Mouse (Mus musculus): ENCODE data around the gene Ube2l3.

Gene Ube2l3

DNA sequence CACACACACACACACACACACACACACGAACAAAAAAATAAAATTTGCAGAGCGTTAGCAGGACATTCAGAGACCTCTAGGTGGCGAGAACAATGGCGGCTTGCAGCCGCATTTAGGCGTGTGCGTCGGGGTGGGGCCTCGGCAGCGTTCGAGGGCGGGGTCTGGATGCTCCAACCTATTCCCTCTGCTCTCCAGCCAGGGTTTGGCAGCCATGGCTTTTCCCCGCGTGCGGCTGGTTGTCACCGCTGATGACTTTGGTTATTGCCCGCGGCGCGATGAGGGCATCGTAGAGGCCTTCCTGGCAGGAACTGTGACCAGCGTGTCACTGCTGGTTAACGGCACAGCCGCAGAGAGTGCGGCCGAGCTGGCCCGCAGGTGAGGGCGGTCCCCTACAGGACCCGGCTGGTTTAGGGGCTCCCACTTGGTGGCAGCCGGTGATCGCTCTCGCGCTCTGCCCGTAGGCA lies 55.6 kb downstream of the Ube2l3 start, which contains the start of gene Ccdc116:
TSS of gene Ccdc116 (minus strand) at position 458 of the 464 bp plus-strand sequence.
- DNase-seq, result peak; percentile 80

- no peak for DNase-seq
Measured at GRCm38 (mm10) chr16:17144339-17144738, 58.1 kb downstream of the Ube2l3 start, which contains the start of gene Ydjc. Gene Ydjc (plus strand): TSS chr16:17144621.

DNA sequence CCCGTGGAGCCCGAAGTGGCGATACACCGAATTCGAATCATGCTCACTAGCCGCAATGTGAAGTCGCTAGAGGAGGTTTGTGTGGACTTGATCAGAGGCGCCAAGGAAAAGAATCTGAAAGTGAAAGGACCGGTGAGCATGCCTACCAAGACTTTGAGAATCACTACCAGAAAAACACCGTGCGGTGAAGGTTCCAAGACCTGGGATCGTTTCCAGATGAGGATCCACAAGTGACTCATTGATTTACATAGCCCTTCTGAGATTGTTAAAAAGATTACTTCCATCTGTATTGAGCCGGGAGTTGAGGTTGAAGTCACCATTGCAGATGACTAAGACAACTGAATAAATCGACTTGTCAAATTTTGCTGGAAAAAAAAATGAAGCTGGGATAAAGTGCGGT lies 65.1 kb downstream of the Ube2l3 start:
- no peak for DNase-seq

GRCm38 (mm10) chr16:17132906-17133200 lies 69.6 kb downstream of the Ube2l3 start:
- DNase-seq, result no peak

GRCm38 (mm10) chr16:17132089-17132905 lies 70.2 kb downstream of the Ube2l3 start, which contains the start of gene Sdf2l1:
Gene Sdf2l1 (minus strand): TSS chr16:17132383.
- DNase-seq, result peak; percentile 97

GRCm38 (mm10) chr16:17131191-17132088 lies 71.0 kb downstream of the Ube2l3 start:
- DNase-seq, result peak; percentile 23

DNA sequence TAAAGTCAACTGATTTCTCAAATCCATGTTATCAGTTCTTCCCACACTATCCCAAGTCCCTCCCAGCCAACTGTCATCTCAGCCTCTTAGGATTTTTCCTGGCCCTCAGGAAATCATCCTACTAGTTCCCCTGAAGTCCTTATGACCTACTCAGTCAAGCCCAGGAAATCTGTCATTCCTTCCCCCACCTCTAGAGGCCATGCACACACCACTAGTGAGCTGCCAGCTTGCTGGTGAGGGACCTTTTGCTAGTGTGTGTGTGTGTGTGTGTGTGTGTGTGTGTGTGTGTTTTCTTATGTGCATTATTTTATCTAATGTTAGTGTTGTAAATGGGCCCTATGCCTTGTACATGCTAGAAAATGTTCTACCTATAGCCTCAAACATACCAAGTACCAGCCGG lies 75.2 kb downstream of the Ube2l3 start:
- DNase-seq, result no peak

GRCm38 (mm10) chr16:17124871-17125520 lies 77.5 kb downstream of the Ube2l3 start, which contains the start of gene 2610318N02Rik:
Gene 2610318N02Rik (minus strand): TSS chr16:17125167.
- DNase-seq, result peak; percentile 48

GRCm38 (mm10) chr16:17124119-17124870 lies 78.2 kb downstream of the Ube2l3 start:
- no peak for DNase-seq

DNA sequence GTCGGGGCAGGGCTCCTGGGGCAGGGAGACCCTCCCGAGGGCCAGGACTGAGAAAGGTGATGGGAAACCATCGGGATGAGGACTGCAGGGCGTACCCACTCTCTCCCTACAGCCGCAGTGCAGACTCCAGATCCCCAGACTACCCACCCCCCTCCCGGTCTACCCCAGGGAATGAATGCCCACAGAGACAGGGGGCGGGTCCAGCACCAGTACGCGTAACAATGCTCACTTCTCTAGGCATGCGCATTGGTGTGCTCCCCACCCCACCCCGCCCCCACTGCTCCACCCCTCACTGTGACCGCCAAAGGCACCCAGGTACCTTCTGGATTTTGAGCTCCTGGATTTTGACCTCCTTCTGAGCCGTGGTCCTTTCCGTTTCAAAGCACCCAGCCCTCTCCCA lies 80.9 kb downstream of the Ube2l3 start:
- no peak for DNase-seq

DNA sequence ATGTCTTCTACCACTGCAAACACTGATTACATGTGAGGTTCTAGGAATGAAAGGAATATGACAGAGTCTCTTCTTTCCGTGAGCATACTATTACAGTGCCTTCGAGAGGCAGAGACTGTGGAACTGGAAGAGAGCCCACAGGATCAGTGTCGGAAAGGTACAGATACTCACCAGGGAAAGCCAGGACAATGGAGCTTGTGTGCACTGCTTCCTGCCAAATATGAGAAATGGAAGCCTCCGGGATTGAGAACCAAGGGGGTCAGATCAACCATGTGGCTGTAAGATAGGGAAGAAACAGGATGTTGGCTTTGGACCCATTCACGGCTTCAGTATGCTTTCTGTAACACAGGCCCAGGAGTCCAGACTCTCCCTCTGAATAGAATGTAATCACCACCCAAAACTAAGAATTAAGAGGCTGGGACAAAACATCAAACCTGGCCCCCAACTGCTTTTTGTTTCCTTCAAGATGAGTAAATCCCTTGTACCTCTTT lies 85.1 kb downstream of the Ube2l3 start:
- DNase-seq, result no peak

DNA sequence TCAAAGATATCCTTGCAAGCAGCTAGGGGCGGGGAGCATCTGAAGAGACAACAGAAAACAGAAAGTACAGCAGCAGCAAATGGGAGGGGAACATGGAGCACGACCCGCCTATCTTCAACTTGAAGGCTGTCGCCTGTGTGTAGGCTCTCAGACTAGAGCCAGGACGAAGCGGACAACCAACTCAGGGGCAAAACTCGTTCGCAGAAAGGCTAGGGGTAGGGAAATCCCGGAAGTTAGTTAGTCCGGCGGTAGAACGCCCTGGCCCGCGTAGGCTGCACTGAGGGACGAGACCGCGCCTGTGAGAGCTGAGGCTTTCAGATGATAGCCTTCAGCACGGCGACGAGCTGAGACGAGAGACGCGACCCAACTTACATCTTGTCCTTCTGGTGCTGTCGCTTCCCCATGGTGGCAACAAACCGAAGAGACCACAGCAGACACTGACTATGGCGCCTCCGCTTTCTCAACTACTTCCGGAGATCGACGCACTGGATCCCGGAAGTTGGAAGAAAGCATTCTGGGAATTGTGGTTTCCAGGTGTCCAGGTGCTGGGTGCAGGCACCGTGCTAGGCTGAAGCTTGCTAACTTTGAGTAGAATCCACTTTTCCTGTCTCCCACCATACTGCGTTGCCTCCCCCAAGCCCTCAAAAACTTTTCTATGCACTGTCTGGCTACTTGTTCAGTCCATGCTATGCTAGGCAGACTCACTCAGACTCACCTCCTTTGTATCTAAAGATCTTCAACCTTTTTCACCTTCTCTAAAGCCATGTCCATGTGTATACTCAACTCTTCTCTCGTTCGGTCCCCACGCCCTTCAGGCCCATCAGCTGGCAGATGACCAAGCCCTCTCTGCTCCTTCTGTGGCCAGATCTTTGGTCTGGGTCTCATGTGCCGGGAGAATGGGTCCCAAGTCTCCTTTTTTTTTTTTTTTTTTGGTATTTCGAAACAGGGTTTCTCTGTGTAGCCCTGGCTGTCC lies 91.4 kb downstream of the Ube2l3 start, which contains the start of gene Ppil2:
TSS of gene Ppil2 (minus strand) at position 487 of the 973 bp plus-strand sequence.
- DNase-seq, result peak; percentile 56

GRCm38 (mm10) chr16:17104600-17104999 lies 97.8 kb downstream of the Ube2l3 start:
- DNase-seq, result no peak

DNA sequence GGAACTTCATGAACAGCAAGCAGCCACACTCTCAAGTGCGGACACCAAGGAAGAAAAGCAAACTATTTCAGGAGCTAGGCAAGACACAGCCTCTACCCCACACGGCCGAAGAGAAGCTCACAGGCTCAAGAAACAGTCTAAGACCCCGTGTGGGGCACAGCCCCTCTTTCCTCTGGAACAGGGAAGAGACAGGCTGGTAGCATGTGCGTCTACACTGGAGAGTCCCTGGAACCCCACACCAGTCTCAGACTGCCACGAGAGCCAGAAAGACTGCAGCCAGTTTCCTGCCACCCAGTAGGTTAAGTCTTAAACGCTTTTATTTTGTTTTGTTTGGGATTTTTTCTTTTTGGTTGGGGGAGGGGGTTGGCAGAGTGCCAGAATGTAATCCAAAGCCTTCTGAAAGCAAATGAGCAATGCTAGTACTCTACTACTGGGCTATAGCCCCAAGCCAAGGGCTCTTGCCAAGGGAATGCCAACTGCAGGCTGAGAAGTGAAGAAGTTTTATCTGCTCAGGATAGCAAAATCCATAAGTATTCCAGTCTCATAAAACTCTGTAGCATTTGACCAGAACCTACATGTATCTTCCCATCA lies 99.7 kb downstream of the Ube2l3 start:
- DNase-seq, result no peak
